Mouse (Mus musculus) liver, embryonic 16.5 days (tissue): ENCODE measurements around the gene Olfr1. TPM values are rescaled to one million over a fixed set of nuclear protein-coding genes. Genes with fewer than 3 reads are reported as not detected.

ENCODE experiments used
- ATAC-seq: fragments of 200-750 bp; cut with Nextera tagmentation; 2 replicates; pipeline ENCODE4 v1.8.0; 2017; ENCODE audit warnings: low read depth, mild to moderate bottlenecking, moderate number of reproducible peaks, moderate library complexity
- H3K27ac ChIP-seq: fragments of 300-500 bp; sonication (generic); 2 replicates; pipeline ENCODE4 v1.5.1; 2014; ENCODE audit warnings: mild to moderate bottlenecking, low read length
- H3K27me3 ChIP-seq: fragments of 300-500 bp; sonication (generic); 2 replicates; pipeline ENCODE4 v1.6.1; 2014; ENCODE audit warnings: low read depth, low read length, mixed read lengths; ENCODE audit not compliant: control insufficient read depth, insufficient read depth
- H3K36me3 ChIP-seq: fragments of 300-500 bp; sonication (generic); 2 replicates; pipeline ENCODE4 v1.6.1; 2014; ENCODE audit warnings: mild to moderate bottlenecking; ENCODE audit not compliant: control insufficient read depth, insufficient read depth
- H3K4me1 ChIP-seq: fragments of 300-500 bp; sonication (generic); 2 replicates; pipeline ENCODE4 v1.6.1; 2014; ENCODE audit warnings: low read depth, low read length, mixed read lengths; ENCODE audit not compliant: control insufficient read depth
- H3K4me2 ChIP-seq: fragments of 300-500 bp; sonication (generic); 2 replicates; pipeline ENCODE4 v1.6.1; 2014; ENCODE audit warnings: low read depth, low read length, mixed read lengths
- H3K4me3 ChIP-seq: fragments of 300-500 bp; sonication (generic); 2 replicates; pipeline ENCODE4 v1.5.1; 2014; ENCODE audit warnings: low read depth, mild to moderate bottlenecking, low read length
- H3K9ac ChIP-seq: fragments of 300-500 bp; sonication (generic); 2 replicates; pipeline ENCODE4 v1.6.1; 2014; ENCODE audit warnings: low read depth, low read length
- H3K9me3 ChIP-seq: fragments of 300-500 bp; sonication (generic); replicated peaks from 2 replicates; pipeline ENCODE4 v1.6.1; 2016; ENCODE audit warnings: low read length; ENCODE audit not compliant: control insufficient read depth
- WGBS: fragments of 180-500 bp; shearing (Covaris S2); extraction: QIAGEN DNeasy Blood & Tissue Kit; methylation state at CpG from one replicate; pipeline ENCODE4 v1.1.7; 2014; ENCODE audit not compliant: insufficient replicate concordance; 5-methylcytosine and 5-hydroxymethylcytosine counted together
- polyA plus RNA-seq: library from polyadenylated mRNA; unstranded; fragments of >200 nt; fragmentation: Nextera tagmentation; extraction: Ambion mirVana; gene quantifications from 2 replicates; pipeline ENCODE4 v1.2.1, GENCODE M21; 2015

The Olfr1 gene
- not detected in 2 replicates for polyA plus RNA-seq

- no peak within 1 kb of the TSS for H3K9ac ChIP-seq
- ATAC-seq = no peak
- H3K27me3 ChIP-seq = no peaks in the 10 kb centered on the region
- no peak within 1 kb of the TSS for H3K4me2 ChIP-seq
- no peaks in the 10 kb centered on the region for H3K4me1 ChIP-seq
- H3K4me3 ChIP-seq = no peak within 1 kb of the TSS
- H3K9me3 ChIP-seq = no peaks in the 10 kb centered on the region
- H3K36me3 ChIP-seq = no peaks in the 10 kb centered on the region
- no peak within 1 kb of the TSS for H3K27ac ChIP-seq
Measured at GRCm38 (mm10) chr11:73399514-73399913, at the start of gene Olfr1. TSS of gene Olfr1 (minus strand) at chr11:73399614.

GRCm38 (mm10) chr11:73428377-73428776 lies 29.0 kb upstream of the Olfr1 start, which contains the start of gene Olfr378:
TSS of gene Olfr378 (minus strand) at chr11:73428477.
- ATAC-seq = no peak

GRCm38 (mm10) chr11:73395374-73395773 lies 4.0 kb downstream of the Olfr1 start:
- Histone ChIP-seq H3K4me2 (no peak overlapping the region), H3K36me3 (no peaks in the 10 kb centered on the region), H3K27me3 (no peaks in the 10 kb centered on the region), H3K4me3 (no peak overlapping the region), H3K27ac (no peak overlapping the region), H3K9ac (no peak overlapping the region), H3K9me3 (no peaks in the 10 kb centered on the region), H3K4me1 (no peaks in the 10 kb centered on the region)
- WGBS = 58% methylated on average over 4 of the region's 4 CpGs
- no peak for ATAC-seq

More at GRCm38 (mm10) chr11:73428377-73428776, 29.0 kb upstream of the Olfr1 start, which contains the start of gene Olfr378:
- no peak within 1 kb of the TSS for H3K27ac ChIP-seq
- no peak within 1 kb of the TSS for H3K4me3 ChIP-seq
- no peaks in the 10 kb centered on the region for H3K27me3 ChIP-seq
- H3K9ac ChIP-seq = no peak within 1 kb of the TSS
- H3K36me3 ChIP-seq = no peaks in the 10 kb centered on the region
- H3K4me1 ChIP-seq = no peaks in the 10 kb centered on the region
- no peaks in the 10 kb centered on the region for H3K9me3 ChIP-seq
- 77% methylated on average over 1 of the region's 1 CpGs for WGBS
- H3K4me2 ChIP-seq = no peak within 1 kb of the TSS

GRCm38 (mm10) chr11:73370946-73371345 lies 28.5 kb downstream of the Olfr1 start, which contains the start of gene Olfr376:
TSS of gene Olfr376 (plus strand) at chr11:73371246.
- Histone ChIP-seq H3K36me3 (no peaks in the 10 kb centered on the region), H3K27ac (no peak within 1 kb of the TSS), H3K27me3 (no peaks in the 10 kb centered on the region), H3K4me3 (no peak within 1 kb of the TSS), H3K4me2 (no peak within 1 kb of the TSS), H3K4me1 (no peaks in the 10 kb centered on the region), H3K9me3 (no peaks in the 10 kb centered on the region), H3K9ac (no peak within 1 kb of the TSS)
- no peak for ATAC-seq
- 54% methylated on average over 2 of the region's 2 CpGs for WGBS

- Histone ChIP-seq H3K4me3 (no peak within 1 kb of the TSS), H3K9ac (no peak within 1 kb of the TSS), H3K4me1 (no peaks in the 10 kb centered on the region), H3K4me2 (no peak within 1 kb of the TSS), H3K27me3 (no peaks in the 10 kb centered on the region), H3K36me3 (no peaks in the 10 kb centered on the region), H3K9me3 (no peaks in the 10 kb centered on the region), H3K27ac (no peak within 1 kb of the TSS)
- WGBS = 19% methylated on average over 3 of the region's 3 CpGs
- no peak for ATAC-seq
Measured at GRCm38 (mm10) chr11:73350483-73350882, 48.9 kb downstream of the Olfr1 start, which contains the start of gene Olfr20. TSS of gene Olfr20 (plus strand) at chr11:73350783.

Other genes with a start within 250 kb of the Olfr1 start
- 0.11 and 0.22 TPM in 2 replicates for gene P2rx5, start 239.2 kb downstream of the Olfr1 start, polyA plus RNA-seq
- gene Emc6, start 222.6 kb downstream of the Olfr1 start, polyA plus RNA-seq = 69.5 and 72.1 TPM in 2 replicates
- gene Tax1bp3, start 222.5 kb downstream of the Olfr1 start, polyA plus RNA-seq = 33.6 and 33.8 TPM in 2 replicates
- 8.0 and 8.6 TPM in 2 replicates for gene Ctns, start 200.6 kb downstream of the Olfr1 start, polyA plus RNA-seq
- 3.0 and 4.4 TPM in 2 replicates for gene Shpk, start 200.2 kb downstream of the Olfr1 start, polyA plus RNA-seq
- gene Trpv1, start 165.3 kb downstream of the Olfr1 start, polyA plus RNA-seq = 0.48 and 0.65 TPM in 2 replicates
- gene Trpv3, start 132.2 kb downstream of the Olfr1 start, polyA plus RNA-seq = 0.01 and 0.04 TPM in 2 replicates
- gene Aspa, start 70.0 kb downstream of the Olfr1 start, polyA plus RNA-seq = 3.0 and 4.0 TPM in 2 replicates
- gene Gm49340, start 69.9 kb downstream of the Olfr1 start, polyA plus RNA-seq = not detected in 2 replicates
- gene Spata22, start 69.9 kb downstream of the Olfr1 start, polyA plus RNA-seq = 3.2 and 3.3 TPM in 2 replicates
- gene Olfr20, start 48.8 kb downstream of the Olfr1 start, polyA plus RNA-seq = 0.08 and 0.22 TPM in 2 replicates
- not detected in 2 replicates for gene Olfr376, start 28.4 kb downstream of the Olfr1 start, polyA plus RNA-seq
- not detected in 2 replicates for gene Olfr378, start 28.9 kb upstream of the Olfr1 start, polyA plus RNA-seq
- gene Olfr380, start 57.9 kb upstream of the Olfr1 start, polyA plus RNA-seq = not detected in 2 replicates
- gene Olfr381, start 92.0 kb upstream of the Olfr1 start, polyA plus RNA-seq = not detected in 2 replicates
- gene Olfr382, start 117.6 kb upstream of the Olfr1 start, polyA plus RNA-seq = not detected in 2 replicates
- not detected in 2 replicates for gene Olfr385, start 193.4 kb upstream of the Olfr1 start, polyA plus RNA-seq
- gene Olfr384, start 199.0 kb upstream of the Olfr1 start, polyA plus RNA-seq = not detected in 2 replicates